Mouse (Mus musculus) thymus, postnatal 0 days (tissue): ENCODE measurements around the gene Nop16. TPM values are rescaled to one million over a fixed set of nuclear protein-coding genes. Genes with fewer than 3 reads are reported as not detected.
A peak's percentile ranks its signal among the peaks of the same experiment; 100 is the strongest.
"Not testable (repeated sequence)": the region's sequence is repeated elsewhere in the genome, so short reads cannot be mapped to it uniquely, and the experiment has no call there.

Experiments
- DNase-seq: peaks from one replicate; pipeline ENCODE4 v3.0.0-alpha.2; 2015; ENCODE audit warnings: low spot score
- polyA plus RNA-seq: library from polyadenylated mRNA; unstranded; fragments of >200 nt; fragmentation: Nextera tagmentation; extraction: Ambion mirVana; gene quantifications from 2 replicates; pipeline ENCODE4 v1.2.1, GENCODE M21; 2015

The Nop16 gene
- polyA plus RNA-seq = 64.8 and 72.4 TPM in 2 replicates

DNA sequence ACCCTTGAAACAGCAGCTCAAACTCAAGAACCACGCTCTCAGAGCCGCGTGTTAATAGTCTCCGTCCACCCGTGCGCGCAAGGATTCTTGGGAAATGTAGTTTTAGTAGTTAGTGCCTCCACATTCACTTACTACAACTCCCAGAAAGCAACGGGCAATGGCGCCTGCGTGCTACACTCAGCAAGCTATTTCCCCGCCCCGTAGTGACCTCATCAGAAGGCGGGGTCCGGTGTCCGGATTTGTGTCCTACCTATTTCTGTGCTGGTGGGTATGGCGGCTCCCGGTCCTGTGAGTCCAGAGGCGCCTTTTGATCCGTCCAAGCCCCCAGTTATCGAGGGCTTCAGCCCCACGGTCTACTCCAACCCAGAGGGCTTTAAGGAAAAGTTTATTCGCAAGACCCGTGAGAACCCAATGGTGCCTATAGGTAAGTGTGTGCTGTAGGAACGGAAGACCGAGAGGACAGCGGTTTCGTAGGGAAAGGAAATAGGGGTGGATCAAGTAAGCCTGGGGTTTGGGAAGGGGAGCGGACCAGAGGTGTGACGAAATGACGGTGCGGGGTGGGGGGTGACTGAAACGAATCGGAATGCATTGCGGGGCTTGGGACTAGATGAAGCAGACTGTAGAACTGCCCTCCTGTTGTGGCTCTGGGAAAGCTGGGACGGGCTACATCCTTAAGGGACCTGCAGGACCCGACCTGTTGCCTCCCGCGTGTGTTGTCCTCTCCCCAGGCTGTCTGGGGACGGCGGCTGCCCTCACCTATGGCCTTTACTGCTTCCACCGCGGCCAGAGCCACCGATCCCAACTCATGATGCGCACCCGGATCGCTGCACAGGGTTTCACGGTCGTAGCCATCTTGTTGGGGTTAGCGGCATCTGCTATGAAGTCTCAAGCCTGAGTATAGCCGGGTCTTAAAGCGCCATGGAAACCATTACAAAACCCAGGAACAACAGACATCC, at the start of gene Nop16, which contains the start of gene Higd2a:
Gene Nop16 (minus strand): TSS at position 95 of the 956 bp plus-strand sequence.
Gene Higd2a (plus strand): TSS at position 212 of the 956 bp plus-strand sequence.
- peak; percentile 97 for DNase-seq

DNA sequence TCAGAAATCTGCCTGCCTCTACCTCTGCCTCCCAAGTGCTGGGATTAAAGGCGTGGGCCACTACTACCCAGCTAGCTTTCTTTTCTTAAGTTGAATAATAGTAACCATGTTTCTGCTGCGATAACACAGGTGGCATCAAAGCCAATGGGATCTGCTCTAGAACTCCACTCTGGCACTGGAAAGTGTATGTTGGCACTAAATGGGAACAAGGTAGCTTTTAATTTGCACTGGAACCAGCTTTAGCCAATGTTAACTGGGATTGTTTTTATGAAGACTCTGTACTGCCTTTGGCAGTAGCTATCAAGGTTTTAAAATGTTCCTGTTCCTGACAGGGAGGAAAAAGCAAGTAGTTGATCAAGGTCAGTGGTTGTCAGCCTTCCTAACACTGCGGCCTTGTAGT, 45.1 kb upstream of the Nop16 start:
- no peak for DNase-seq

- no peak for DNase-seq
These were observed 42.9 kb upstream of the Nop16 start for GRCm38 (mm10) chr13:54632731-54633277.

DNA sequence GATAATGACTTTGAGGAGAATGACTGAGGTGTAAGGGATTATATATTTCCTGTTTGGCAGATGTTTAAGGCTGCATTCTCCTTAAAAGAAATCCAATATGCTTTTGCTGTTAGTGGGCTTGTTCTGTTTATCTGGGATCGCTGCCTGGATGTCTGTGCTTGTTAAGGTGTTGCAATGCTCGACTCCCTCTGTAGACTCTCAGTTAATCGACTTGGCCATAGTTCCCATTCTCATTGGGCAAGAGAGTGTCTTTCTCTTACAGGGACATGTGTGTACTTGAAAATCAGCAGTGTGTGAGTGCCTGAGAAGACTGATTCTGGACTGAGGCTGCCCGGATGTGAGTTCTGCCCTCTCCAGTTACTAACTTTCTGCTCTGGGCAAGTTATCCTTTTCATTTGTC, 39.2 kb upstream of the Nop16 start:
- DNase-seq = no peak

DNA sequence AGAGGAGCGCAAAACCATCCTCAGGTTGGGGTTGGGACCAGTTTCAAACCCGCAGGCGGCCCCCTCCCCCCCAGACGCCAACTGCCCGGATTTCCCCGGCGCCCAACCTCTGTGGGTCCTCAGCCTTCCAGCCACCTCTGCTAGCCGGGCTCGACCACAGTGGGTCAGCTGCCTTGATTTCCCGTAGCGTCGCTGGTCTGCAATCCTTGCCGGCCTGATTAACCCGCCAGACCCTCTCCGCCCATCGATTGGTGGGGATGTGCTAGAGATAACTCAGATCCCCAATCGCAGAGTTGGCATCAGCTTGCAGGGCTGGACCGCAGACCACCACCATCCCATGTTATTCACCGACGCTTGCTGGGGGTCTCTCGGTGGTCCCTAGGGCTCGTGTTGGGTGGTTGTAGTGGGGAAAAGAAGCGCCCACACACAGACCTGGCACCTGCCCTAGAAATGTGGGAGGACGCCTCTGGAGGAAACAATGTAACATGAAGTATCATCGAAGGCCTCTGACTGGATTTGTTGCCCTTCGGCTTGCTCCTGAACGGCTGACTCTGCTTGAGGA, 32.2 kb upstream of the Nop16 start:
- DNase-seq = peak; percentile 31

DNA sequence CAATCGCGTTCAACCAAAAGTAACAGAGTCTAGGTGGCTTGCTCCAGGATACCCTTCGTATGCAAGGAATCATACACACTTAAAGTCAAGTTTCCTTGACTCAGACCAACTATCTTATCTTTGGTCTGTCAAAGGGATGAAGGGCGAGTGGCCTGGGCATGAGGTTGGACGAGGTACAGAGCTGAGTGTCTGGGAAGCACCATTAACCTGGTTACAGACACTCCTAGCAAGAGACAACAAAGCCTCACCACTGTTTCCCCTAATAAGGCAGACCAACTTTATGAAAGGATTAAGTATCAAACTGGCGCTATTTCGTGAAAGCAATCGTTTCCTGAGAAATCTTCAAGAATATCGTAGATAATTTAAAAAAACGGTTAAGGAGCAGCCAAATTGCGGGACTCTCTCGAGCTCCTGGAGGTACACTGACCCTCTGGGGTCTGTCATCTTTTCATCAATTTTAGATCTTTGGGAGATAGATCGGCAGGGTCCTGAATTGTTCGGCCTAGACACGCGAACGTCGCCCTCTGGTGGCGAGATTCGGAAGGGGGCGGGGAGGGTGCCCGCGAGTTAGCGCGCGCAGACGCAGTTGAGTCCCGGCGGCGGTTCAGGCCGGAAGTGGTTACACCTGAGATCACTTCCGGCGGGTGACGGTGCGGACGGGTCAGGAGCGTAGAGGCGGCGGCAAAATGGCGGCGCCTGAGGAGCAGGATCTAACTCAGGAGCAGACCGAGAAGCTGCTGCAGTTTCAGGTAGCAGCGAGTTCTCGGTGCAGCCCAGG, 31.5 kb upstream of the Nop16 start, which contains the start of gene Faf2:
Gene Faf2 (plus strand): TSS at position 630 of the 778 bp plus-strand sequence.
- peak; percentile 96 for DNase-seq

DNA sequence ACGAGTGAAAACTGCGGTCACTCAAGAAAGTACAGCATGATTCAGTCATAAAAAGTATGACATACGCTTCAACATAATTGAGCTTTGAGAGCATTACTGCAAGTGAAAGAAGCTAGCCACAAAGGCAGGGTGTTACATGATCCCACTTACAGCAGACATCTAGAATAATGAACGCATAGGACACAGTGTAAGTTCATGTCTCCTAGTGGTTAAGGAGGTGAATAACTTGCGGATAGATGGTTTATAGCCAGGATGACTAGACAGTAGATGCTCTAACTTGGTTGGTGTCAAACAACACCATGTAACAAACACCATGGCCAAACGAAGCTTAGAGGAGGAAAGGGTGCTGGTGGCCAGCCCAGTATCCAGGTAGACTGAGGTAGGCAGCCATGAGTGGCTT, 27.1 kb upstream of the Nop16 start:
- no peak for DNase-seq

DNA sequence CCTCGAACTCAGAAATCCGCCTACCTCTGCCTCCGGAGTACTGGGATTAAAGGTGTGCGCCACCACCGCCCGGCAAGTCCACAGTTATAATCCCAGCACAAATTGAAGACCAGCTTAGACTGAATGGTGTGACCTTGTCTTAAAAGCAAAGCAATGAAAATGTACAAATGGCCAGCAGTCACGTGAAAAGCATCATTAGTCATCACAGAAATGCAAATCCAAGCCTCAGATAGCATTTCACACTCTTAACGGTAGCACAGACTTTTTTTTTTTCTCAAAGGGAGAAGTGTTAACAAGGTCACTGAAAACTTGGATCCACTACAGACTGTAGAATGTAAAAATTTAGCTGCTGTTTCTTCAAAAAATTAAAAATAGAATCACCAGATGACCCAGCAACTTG, 26.4 kb upstream of the Nop16 start:
- DNase-seq = no peak

DNA sequence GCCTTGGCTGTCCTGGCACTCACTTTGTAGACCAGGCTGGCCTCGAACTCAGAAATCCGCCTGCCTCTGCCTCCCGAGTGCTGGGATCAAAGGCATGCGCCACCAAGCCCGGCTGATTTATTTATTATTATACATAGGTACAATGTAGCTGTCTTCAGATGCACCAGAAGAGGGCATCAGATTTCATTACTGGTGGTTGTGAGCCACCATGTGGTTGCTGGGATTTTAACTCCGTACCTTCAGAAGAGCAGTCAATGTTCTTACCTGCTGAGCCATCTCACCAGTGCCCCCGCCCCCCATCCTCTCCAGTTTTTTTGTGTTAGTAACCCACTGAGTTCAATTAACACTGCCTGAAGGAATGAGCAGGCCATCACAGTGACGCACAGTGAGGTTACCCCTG, 23.3 kb upstream of the Nop16 start:
- DNase-seq = not testable (repeated sequence)

- DNase-seq = peak; percentile 76
These were observed 21.3 kb upstream of the Nop16 start, which contains the start of gene Cltb for GRCm38 (mm10) chr13:54610972-54611754. Gene Cltb, minus strand, starts transcription at chr13:54611344.

DNA sequence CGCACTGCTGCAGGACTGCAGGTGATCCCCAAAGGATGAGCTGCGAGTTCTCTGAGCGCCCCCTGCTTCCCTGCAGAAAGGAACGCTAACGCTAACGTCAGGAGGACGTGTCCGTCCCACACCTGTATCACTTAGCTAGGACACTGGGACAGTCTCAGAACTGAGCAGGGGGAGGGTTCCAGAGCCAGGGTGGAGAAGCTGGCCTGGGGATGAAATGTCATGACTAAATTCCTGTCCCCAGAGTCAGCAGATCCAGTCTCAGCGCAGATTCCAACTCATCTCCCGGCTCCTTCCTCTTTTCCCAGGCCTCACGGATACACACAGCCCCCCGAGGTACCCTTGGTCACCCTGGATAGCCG, 20.7 kb upstream of the Nop16 start:
- no peak for DNase-seq

DNA sequence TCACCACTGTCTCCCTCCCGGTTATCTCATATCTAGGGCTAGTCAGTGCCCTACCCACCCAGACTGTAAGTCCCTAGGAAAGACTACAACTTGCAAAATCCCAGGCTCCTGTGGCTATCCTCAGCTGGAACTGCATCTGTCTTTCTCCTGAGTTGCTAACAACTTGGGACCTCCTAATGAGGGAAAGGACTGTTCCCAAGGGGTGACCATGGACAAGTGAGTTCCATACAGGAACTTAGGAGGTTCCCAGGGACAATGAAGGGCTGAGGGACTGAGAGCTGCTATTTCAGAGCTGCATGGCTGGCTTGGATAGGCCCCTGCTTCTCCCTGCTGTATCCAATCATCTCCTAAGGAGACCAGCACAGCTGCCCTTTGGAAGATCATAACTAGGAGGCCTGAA, 19.4 kb upstream of the Nop16 start:
- no peak for DNase-seq

GRCm38 (mm10) chr13:54608666-54609065, 18.8 kb upstream of the Nop16 start:
- DNase-seq = no peak

DNA sequence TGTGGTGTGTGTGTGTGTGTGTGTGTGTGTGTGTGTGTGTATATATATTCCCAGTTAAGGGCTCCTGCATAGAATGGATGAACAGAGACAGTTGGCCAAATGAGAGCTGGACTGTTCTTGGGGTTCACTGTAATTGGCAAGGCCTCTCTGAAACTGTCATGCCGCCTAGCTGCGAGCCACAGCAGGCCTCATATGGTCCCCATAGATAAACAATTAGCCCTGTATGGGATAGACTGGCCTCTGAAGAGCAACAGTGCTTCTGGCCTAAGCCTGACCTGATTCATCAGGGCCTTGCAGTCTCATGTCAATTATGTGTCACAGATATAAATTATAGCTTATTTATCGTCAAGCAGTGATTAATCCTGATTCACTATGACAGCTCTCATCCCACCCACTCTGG, 18.1 kb upstream of the Nop16 start:
- no peak for DNase-seq

DNA sequence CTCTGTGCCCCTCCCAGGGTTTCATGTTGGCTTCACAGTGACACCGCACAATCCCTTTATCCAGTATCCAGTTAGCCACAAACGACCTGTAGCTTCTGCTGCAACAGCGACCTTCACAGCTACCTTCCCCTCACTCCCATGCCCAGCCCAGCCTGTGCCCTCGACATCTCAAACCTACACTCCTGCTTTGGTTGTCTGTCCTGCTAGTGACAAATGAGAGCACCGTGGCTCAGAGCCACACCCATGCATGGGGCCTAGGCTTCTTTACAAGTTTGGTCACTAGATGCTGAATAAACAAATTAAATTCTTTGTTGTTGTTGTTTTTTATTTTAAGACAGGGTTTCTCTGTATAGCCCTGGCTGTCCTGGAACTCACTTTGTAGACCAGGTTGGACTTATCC, 17.3 kb upstream of the Nop16 start:
- DNase-seq = no peak

DNA sequence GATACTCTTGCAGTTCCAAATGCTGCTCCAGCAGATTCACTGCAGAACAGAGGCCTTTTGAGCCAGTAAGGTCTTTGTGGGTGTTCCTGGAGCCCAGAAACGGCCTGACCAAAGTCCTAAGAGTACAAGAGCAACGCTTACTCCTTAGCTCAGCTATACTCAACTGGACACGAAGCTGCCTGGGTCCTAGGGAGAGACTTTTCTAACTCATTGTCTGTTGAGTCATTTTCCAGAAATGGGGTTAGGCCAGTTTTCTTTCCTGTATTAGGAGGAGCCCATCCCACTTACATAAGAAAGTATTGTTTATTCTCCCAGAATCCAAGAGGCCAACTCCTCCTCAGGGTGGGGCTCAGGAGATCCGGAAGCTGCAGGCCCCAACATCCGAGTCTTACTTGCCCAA, 15.5 kb upstream of the Nop16 start:
- no peak for DNase-seq

DNA sequence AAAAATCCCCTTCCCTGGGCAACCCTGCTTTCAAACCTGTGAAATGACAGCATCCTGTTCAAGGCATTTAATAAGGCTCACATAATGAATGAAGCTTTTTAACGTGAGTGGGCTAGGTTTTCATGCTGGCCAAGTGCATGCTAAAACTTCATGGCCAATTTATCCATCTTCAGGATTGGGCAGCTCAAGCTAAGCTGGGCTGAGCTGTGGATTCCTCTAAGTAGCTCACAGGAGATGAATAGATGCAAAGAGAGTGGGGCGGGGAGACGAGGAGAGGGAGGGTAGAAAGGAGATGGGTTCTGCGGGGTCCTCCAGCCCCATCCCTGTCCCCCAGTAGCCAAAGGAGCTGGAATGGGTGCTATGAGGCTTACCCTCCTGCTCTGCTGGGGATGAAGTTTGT, 14.3 kb upstream of the Nop16 start:
- no peak for DNase-seq

DNA sequence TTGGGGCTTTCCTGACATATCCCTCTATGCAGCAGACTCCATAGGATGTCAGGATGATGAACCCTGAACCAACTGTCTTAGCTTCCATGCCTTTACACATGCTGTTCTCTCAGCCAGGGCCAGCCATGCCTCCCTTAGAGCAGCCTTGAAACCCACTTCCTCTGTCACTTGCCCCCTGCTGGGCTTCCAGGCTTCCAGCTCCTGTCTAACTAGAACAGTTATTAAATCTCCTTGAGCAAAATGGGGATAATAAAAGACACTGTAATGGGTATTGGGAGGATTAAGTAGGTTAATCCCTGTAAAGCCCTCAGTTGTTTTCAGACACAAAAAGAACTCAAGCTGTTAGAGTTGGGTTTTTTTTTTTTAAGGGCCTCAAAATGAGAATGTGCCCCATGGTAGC, 13.6 kb upstream of the Nop16 start:
- peak; percentile 26 for DNase-seq

DNA sequence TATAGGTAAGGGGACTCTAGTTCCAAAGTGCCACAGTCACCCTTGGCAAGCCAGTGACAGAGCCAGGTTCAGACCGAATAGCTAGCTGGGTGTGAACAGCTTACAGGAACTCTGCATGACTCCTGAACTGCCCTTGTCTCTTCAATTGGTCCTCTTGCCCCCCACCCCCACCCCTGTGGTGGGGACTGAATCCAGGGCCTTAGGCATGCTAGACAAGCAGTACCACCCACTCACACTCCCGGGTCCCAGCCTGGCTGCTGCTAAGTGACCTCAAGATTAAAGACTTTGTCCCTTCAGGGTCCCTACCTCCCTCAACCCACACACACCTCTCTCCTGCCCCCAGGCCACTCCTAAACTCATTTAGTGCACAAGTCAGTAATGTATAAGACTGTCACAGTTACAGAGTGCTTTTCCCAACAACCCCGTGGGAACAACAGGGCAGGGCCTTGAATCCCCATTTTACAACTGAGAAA, 12.8 kb upstream of the Nop16 start:
- DNase-seq = no peak

- DNase-seq = no peak
These were observed 8.8 kb upstream of the Nop16 start for GRCm38 (mm10) chr13:54598622-54599143.
